Mouse (Mus musculus) adipocyte (in vitro differentiated cells): ENCODE data around the gene Csnk2b.

Experiments
- DNase-seq: peaks from one replicate; pipeline ENCODE4 v3.0.0-alpha.2; 2016; ENCODE audit warnings: low spot score

Csnk2b gene

GRCm38 (mm10) chr17:35085208-35085865 is 36.5 kb downstream of the Csnk2b start, which contains the start of gene Ly6g6f:
TSS of gene Ly6g6f (minus strand) at chr17:35085610.
- no peak for DNase-seq

GRCm38 (mm10) chr17:35083929-35084497 is 37.8 kb downstream of the Csnk2b start:
- DNase-seq = no peak

- DNase-seq = no peak
Measured at GRCm38 (mm10) chr17:35082841-35083576, 38.8 kb downstream of the Csnk2b start.

- no peak for DNase-seq
Measured at GRCm38 (mm10) chr17:35080710-35081109, 41.1 kb downstream of the Csnk2b start.

- no peak for DNase-seq
Measured at GRCm38 (mm10) chr17:35080248-35080647, 41.6 kb downstream of the Csnk2b start.

- DNase-seq = no peak
Measured at GRCm38 (mm10) chr17:35079778-35080177, 42.1 kb downstream of the Csnk2b start.

GRCm38 (mm10) chr17:35077786-35078233 is 44.0 kb downstream of the Csnk2b start, which contains the start of gene Ly6g6d:
TSS of gene Ly6g6d (minus strand) at chr17:35078065.
- no peak for DNase-seq

- DNase-seq = no peak
Measured at GRCm38 (mm10) chr17:35077285-35077684, 44.6 kb downstream of the Csnk2b start.

GRCm38 (mm10) chr17:35076507-35077176 is 45.2 kb downstream of the Csnk2b start, which contains the start of gene Ly6g6e:
TSS of gene Ly6g6e (plus strand) at chr17:35076902.
- no peak for DNase-seq

- DNase-seq = no peak
Measured at GRCm38 (mm10) chr17:35074097-35074496, 47.8 kb downstream of the Csnk2b start.

GRCm38 (mm10) chr17:35071454-35071853 is 50.4 kb downstream of the Csnk2b start:
- DNase-seq = no peak

- DNase-seq = no peak
Measured at GRCm38 (mm10) chr17:35070556-35071229, 51.2 kb downstream of the Csnk2b start.

- DNase-seq = no peak
Measured at GRCm38 (mm10) chr17:35068213-35068914, 53.5 kb downstream of the Csnk2b start.
